ENCODE assay signal across 8 mouse cellular contexts in the genomic region with DNA sequence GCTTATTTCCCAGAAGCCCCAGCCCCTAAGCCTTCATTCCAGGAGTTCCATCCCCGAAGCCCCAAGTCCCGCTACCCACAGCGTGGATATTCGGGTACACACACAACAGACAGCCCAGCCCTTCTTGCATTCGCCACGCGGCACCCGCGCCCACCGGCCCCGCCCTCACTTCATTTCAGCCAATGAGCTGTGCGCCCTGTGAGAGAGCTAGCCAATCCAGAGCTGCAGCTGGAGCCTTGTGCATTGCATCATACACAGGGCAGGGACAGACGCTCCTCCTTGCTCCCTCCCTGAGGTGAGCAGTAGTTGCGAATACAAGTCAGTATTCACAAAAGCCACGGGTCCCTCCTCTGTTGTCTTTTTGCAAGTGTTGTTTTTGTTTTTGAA. TPM values are rescaled to one million over a fixed set of nuclear protein-coding genes. Genes with fewer than 3 reads are reported as not detected.
DNase-seq lines count a peak whose midpoint lies in the region; ATAC-seq and TF ChIP-seq lines count a peak whose summit lies in the region.

Gene Pycr1 (minus strand): TSS at position 169 of the 387 bp plus-strand sequence.

- H3K4me2 ChIP-seq in heart, embryonic 12.5 days = peak within 1 kb of the TSS; percentile 94
- H3K4me2 ChIP-seq in kidney, postnatal 0 days (ENCODE audit: low read length) = peak within 1 kb of the TSS; percentile 74
- peak within 1 kb of the TSS; percentile 81 for H3K4me2 ChIP-seq in liver, embryonic 11.5 days
- H3K4me2 ChIP-seq in stomach, embryonic 14.5 days (replicated peaks; ENCODE audit: low read depth, low read length) = peak within 1 kb of the TSS; percentile 94

- peaks cover 25% of the 10 kb centered on the region for H3K27me3 ChIP-seq in heart, embryonic 12.5 days (replicated peaks)
- no peaks in the 10 kb centered on the region for H3K27me3 ChIP-seq in kidney, postnatal 0 days (ENCODE audit: insufficient read depth, low read length)
- peaks cover 23% of the 10 kb centered on the region for H3K27me3 ChIP-seq in liver, embryonic 11.5 days (replicated peaks; ENCODE audit: control insufficient read depth, insufficient read depth, low read length)
- H3K27me3 ChIP-seq in stomach, embryonic 14.5 days (ENCODE audit: control insufficient read depth, insufficient read depth, low read length) = no peaks in the 10 kb centered on the region

- H3K4me1 ChIP-seq in heart, embryonic 12.5 days (replicated peaks) = peaks cover 27% of the 10 kb centered on the region
- H3K4me1 ChIP-seq in kidney, postnatal 0 days (replicated peaks; ENCODE audit: insufficient read depth, low read length) = peaks cover 10% of the 10 kb centered on the region
- H3K4me1 ChIP-seq in liver, embryonic 11.5 days (replicated peaks; ENCODE audit: control insufficient read depth, insufficient read depth, low read length) = peaks cover 23% of the 10 kb centered on the region
- H3K4me1 ChIP-seq in stomach, embryonic 14.5 days (ENCODE audit: control insufficient read depth, insufficient read depth, low read length) = peaks cover 20% of the 10 kb centered on the region

- H3K9me3 ChIP-seq in heart, embryonic 12.5 days (replicated peaks) = no peaks in the 10 kb centered on the region
- no peaks in the 10 kb centered on the region for H3K9me3 ChIP-seq in kidney, postnatal 0 days (replicated peaks; ENCODE audit: low read length)
- H3K9me3 ChIP-seq in liver, embryonic 11.5 days (ENCODE audit: control insufficient read depth, low read length) = no peaks in the 10 kb centered on the region
- no peaks in the 10 kb centered on the region for H3K9me3 ChIP-seq in stomach, embryonic 14.5 days (ENCODE audit: control insufficient read depth, low read depth, low read length)

- no peak within 1 kb of the TSS for H3K27ac ChIP-seq in heart, embryonic 12.5 days (ENCODE audit: poor library complexity, severe bottlenecking)
- no peak within 1 kb of the TSS for H3K27ac ChIP-seq in kidney, postnatal 0 days
- 0 out of 2 replicates have a peak within 1 kb of the TSS, but pooled peaks have one; percentile 13 for H3K27ac ChIP-seq in liver, embryonic 11.5 days (ENCODE audit: low read depth, low read length)
- peak within 1 kb of the TSS; percentile 27; the same call in 1 of the 2 replicates for H3K27ac ChIP-seq in stomach, embryonic 14.5 days (ENCODE audit: low read length)

- no peak for TF ChIP-seq CTCF in kidney, postnatal 0 days (IDR thresholded peaks at IDR 0.05; ENCODE audit: low read depth)

- under 1% methylated on average over 15 of the region's 15 CpGs for WGBS in heart, embryonic 12.5 days
- under 1% methylated on average over 15 of the region's 15 CpGs for WGBS in kidney, postnatal 0 days
- under 1% methylated on average over 15 of the region's 15 CpGs for WGBS in liver, embryonic 11.5 days
- WGBS in stomach, embryonic 14.5 days = under 1% methylated on average over 15 of the region's 15 CpGs

- no peaks in the 10 kb centered on the region for H3K36me3 ChIP-seq in heart, embryonic 12.5 days
- H3K36me3 ChIP-seq in kidney, postnatal 0 days (ENCODE audit: insufficient read depth, low read length) = no peaks in the 10 kb centered on the region
- no peaks in the 10 kb centered on the region for H3K36me3 ChIP-seq in liver, embryonic 11.5 days (ENCODE audit: control insufficient read depth, insufficient read depth, low read length)
- H3K36me3 ChIP-seq in stomach, embryonic 14.5 days (ENCODE audit: control insufficient read depth, insufficient read depth, low read length) = no peaks in the 10 kb centered on the region

- ATAC-seq in erythroblast, adult 5-6 weeks (replicated peaks; ENCODE audit: low FRiP score, poor library complexity, severe bottlenecking) = peak; percentile 93
- peak; percentile 99 for ATAC-seq in heart, embryonic 12.5 days (ENCODE audit: insufficient number of reproducible peaks, low FRiP score)
- peak; percentile 96 for ATAC-seq in kidney, postnatal 0 days (replicated peaks; ENCODE audit: low FRiP score, low read depth)
- peak; percentile 99 for ATAC-seq in liver, embryonic 11.5 days (replicated peaks; ENCODE audit: low FRiP score)
- peak; percentile 100 for ATAC-seq in stomach, embryonic 14.5 days (ENCODE audit: insufficient number of reproducible peaks, insufficient read depth, low FRiP score, low read depth)

- H3K4me3 ChIP-seq in heart, embryonic 12.5 days = peak within 1 kb of the TSS; percentile 57
- H3K4me3 ChIP-seq in kidney, postnatal 0 days (replicated peaks; ENCODE audit: low read depth, low read length) = peak within 1 kb of the TSS; percentile 40
- H3K4me3 ChIP-seq in liver, embryonic 11.5 days (ENCODE audit: low read depth, low read length) = peak within 1 kb of the TSS; percentile 50
- H3K4me3 ChIP-seq in stomach, embryonic 14.5 days (ENCODE audit: low read depth, low read length) = peak within 1 kb of the TSS; percentile 43

- DNase-seq in B cell, adult 2 months = peak; percentile 91 to 92
- peak; percentile 97 for DNase-seq in brain, adult 2 months (ENCODE audit: low read depth, low spot score)
- peak; percentile 96 for DNase-seq in kidney, postnatal 0 days (ENCODE audit: low spot score)
- DNase-seq in liver, embryonic 11.5 days (ENCODE audit: low spot score) = peak; percentile 96
- DNase-seq in naive thymus-derived CD4-positive, alpha-beta T cell, adult 2 months (ENCODE audit: low read depth) = peak; percentile 94

- peak within 1 kb of the TSS; percentile 77 for H3K9ac ChIP-seq in heart, embryonic 12.5 days
- H3K9ac ChIP-seq in kidney, postnatal 0 days (ENCODE audit: low read depth, low read length) = peak within 1 kb of the TSS; percentile 55
- peak within 1 kb of the TSS; percentile 56 for H3K9ac ChIP-seq in liver, embryonic 11.5 days (ENCODE audit: low read depth, low read length)
- peak within 1 kb of the TSS; percentile 63 for H3K9ac ChIP-seq in stomach, embryonic 14.5 days (replicated peaks; ENCODE audit: low read depth, low read length)

RNA-seq across cellular contexts. Expression of gene Pycr1, which starts in this region (rescaled TPM):
- 2.3 TPM in 1 of 2 replicates, not detected in the other for total RNA-seq in erythroblast, adult 5-6 weeks (2015; ENCODE audit: low replicate concordance)
- total RNA-seq in erythroblast, adult 5-6 weeks (2017; ENCODE audit: low replicate concordance) = not detected in 2 replicates
- 23.1 and 23.9 TPM in 2 replicates for polyA plus RNA-seq in heart, embryonic 12.5 days (2016; fragmentation: Nextera tagmentation; extraction: Ambion mirVana)
- polyA plus RNA-seq in kidney, postnatal 0 days (2015; fragmentation: Nextera tagmentation; extraction: Ambion mirVana) = 12.2 and 13.9 TPM in 2 replicates
- 18.5 and 21.2 TPM in 2 replicates for polyA plus RNA-seq in liver, embryonic 11.5 days (2014; fragmentation: Nextera tagmentation; extraction: Ambion mirVana)
- polyA plus RNA-seq in stomach, embryonic 14.5 days (2014; fragmentation: Nextera tagmentation; extraction: Ambion mirVana) = 28.1 and 28.6 TPM in 2 replicates

Comparison
In these comparisons a context has a peak if more than half of its experiments do, and no peak if none do; other contexts are left out.
1. H3K27ac ChIP-seq: peak in liver, embryonic 11.5 days (single experiment) and stomach, embryonic 14.5 days (single experiment); none in heart, embryonic 12.5 days (single experiment) and kidney, postnatal 0 days (single experiment).
2. Peak in every context shown above with its lines, with median percentiles within 50 percentile points of each other: DNase-seq, ATAC-seq, H3K4me2 ChIP-seq, H3K4me3 ChIP-seq and H3K9ac ChIP-seq.